ENCODE assay signal across 26 mouse cellular contexts in genomic region chr9:122529721-122530120, GRCm38 (mm10).
DNase-seq lines count a peak whose midpoint lies in the region; ATAC-seq and TF ChIP-seq lines count a peak whose summit lies in the region.
"Had no signal": no experiment of that assay in that cellular context is flagged by ENCODE, and none has a peak within 500 bp of the region (broad histone marks: within the 10 kb centered on the region; RNA-seq: fewer than 3 reads in every experiment).

No protein-coding gene starts in this region.

- ATAC-seq in forebrain, embryonic 11.5 days (replicated peaks; ENCODE audit: low FRiP score): no peak
- ATAC-seq in forebrain, postnatal 0 days: no peak
- ATAC-seq in midbrain, postnatal 0 days (ENCODE audit: low FRiP score): no peak
- no peak for ATAC-seq in stomach, postnatal 0 days (ENCODE audit: low FRiP score, low TSS enrichment)
- ATAC-seq: activated CD4-positive, CD25-positive, alpha-beta regulatory T cell, adult 4 months; CD4-positive, CD25-positive, alpha-beta regulatory T cell, adult 4 months; forebrain, embryonic 14.5 days; forebrain, embryonic 16.5 days; Patski had no signal

- H3K9me3 ChIP-seq in forebrain, embryonic 11.5 days (ENCODE audit: control insufficient read depth, low read length): no peaks in the 10 kb centered on the region
- no peaks in the 10 kb centered on the region for H3K9me3 ChIP-seq in forebrain, postnatal 0 days (ENCODE audit: low read length)
- H3K9me3 ChIP-seq in midbrain, embryonic 10.5 days (replicated peaks): no peaks in the 10 kb centered on the region
- no peaks in the 10 kb centered on the region for H3K9me3 ChIP-seq in midbrain, postnatal 0 days (ENCODE audit: low read length)
- no peaks in the 10 kb centered on the region for H3K9me3 ChIP-seq in stomach, postnatal 0 days (ENCODE audit: control insufficient read depth, low read length)
- H3K9me3 ChIP-seq: embryonic facial prominence, embryonic 10.5 days; embryonic facial prominence, embryonic 12.5 days; forebrain, embryonic 12.5 days; G1E had no signal

- peak; percentile 13 for DNase-seq in forebrain, embryonic 11.5 days (ENCODE audit: low spot score)
- no peak for DNase-seq in forebrain, postnatal 0 days
- peak; percentile 0 for DNase-seq in midbrain, embryonic 10.5 days (ENCODE audit: low spot score)
- DNase-seq in midbrain, postnatal 0 days (ENCODE audit: low spot score): no peak
- DNase-seq in R1 (ENCODE audit: low read depth, low spot score): peak; percentile 54
- peak; percentile 1 for DNase-seq in stomach, postnatal 0 days (ENCODE audit: low spot score)
- DNase-seq in urinary bladder, postnatal 25 days (ENCODE audit: low spot score): no peak
- DNase-seq in cerebellum, adult 9-11 months: no peak
- DNase-seq: adrenal gland, adult 2 months; adrenal gland, postnatal 10 days; adrenal gland, postnatal 25 days; B cell, adult 2 months; cerebellum, adult 11 months; cerebellum, adult 18-20 months; cerebellum, adult 8-10 months; cerebellum, postnatal 10 days; cerebellum, postnatal 25 days had no signal

- H3K4me3 ChIP-seq in forebrain, embryonic 11.5 days (ENCODE audit: low read depth, low read length): no peak overlapping the region
- H3K4me3 ChIP-seq in forebrain, postnatal 0 days (ENCODE audit: low read depth, low read length): no peak overlapping the region
- H3K4me3 ChIP-seq in midbrain, embryonic 10.5 days: no peak overlapping the region
- H3K4me3 ChIP-seq in midbrain, postnatal 0 days (ENCODE audit: low read depth, low read length): no peak overlapping the region
- H3K4me3 ChIP-seq in stomach, postnatal 0 days (ENCODE audit: low read depth, low read length): no peak overlapping the region
- H3K4me3 ChIP-seq: embryonic facial prominence, embryonic 10.5 days; embryonic facial prominence, embryonic 12.5 days; forebrain, embryonic 12.5 days had no signal

- no peaks in the 10 kb centered on the region for H3K36me3 ChIP-seq in forebrain, embryonic 11.5 days (ENCODE audit: control insufficient read depth, insufficient read depth, low read length)
- H3K36me3 ChIP-seq in forebrain, postnatal 0 days (ENCODE audit: insufficient read depth): no peaks in the 10 kb centered on the region
- no peaks in the 10 kb centered on the region for H3K36me3 ChIP-seq in midbrain, embryonic 10.5 days
- no peaks in the 10 kb centered on the region for H3K36me3 ChIP-seq in midbrain, postnatal 0 days (ENCODE audit: insufficient read depth, low read length)
- no peaks in the 10 kb centered on the region for H3K36me3 ChIP-seq in stomach, postnatal 0 days (ENCODE audit: control insufficient read depth, insufficient read depth, low read length)
- H3K36me3 ChIP-seq: embryonic facial prominence, embryonic 10.5 days; embryonic facial prominence, embryonic 12.5 days; forebrain, embryonic 12.5 days; G1E had no signal

- H3K27ac ChIP-seq in forebrain, embryonic 11.5 days (ENCODE audit: low read depth, low read length): no peak overlapping the region
- no peak overlapping the region for H3K27ac ChIP-seq in forebrain, postnatal 0 days (ENCODE audit: low read depth, low read length)
- H3K27ac ChIP-seq in midbrain, embryonic 10.5 days (replicated peaks): no peak overlapping the region
- no peak overlapping the region for H3K27ac ChIP-seq in midbrain, postnatal 0 days (ENCODE audit: low read depth, low read length)
- no peak overlapping the region for H3K27ac ChIP-seq in stomach, postnatal 0 days (replicated peaks)
- H3K27ac ChIP-seq: embryonic facial prominence, embryonic 10.5 days; embryonic facial prominence, embryonic 12.5 days; forebrain, embryonic 12.5 days had no signal

- no peaks in the 10 kb centered on the region for H3K27me3 ChIP-seq in forebrain, embryonic 11.5 days (ENCODE audit: control insufficient read depth, insufficient read depth, low read length)
- no peaks in the 10 kb centered on the region; the same call in 1 of the 2 replicates for H3K27me3 ChIP-seq in forebrain, postnatal 0 days (ENCODE audit: insufficient read depth, low read length)
- H3K27me3 ChIP-seq in midbrain, embryonic 10.5 days (ENCODE audit: low read depth, poor library complexity, severe bottlenecking): no peaks in the 10 kb centered on the region
- H3K27me3 ChIP-seq in midbrain, postnatal 0 days (ENCODE audit: insufficient read depth, low read length): no peaks in the 10 kb centered on the region
- no peaks in the 10 kb centered on the region for H3K27me3 ChIP-seq in stomach, postnatal 0 days (ENCODE audit: control insufficient read depth, insufficient read depth, low read length)
- H3K27me3 ChIP-seq: embryonic facial prominence, embryonic 12.5 days had no signal

- peaks cover 1% of the 10 kb centered on the region; the same call in 1 of the 2 replicates for H3K4me1 ChIP-seq in forebrain, embryonic 11.5 days (replicated peaks; ENCODE audit: control insufficient read depth, insufficient read depth, low read length)
- peaks cover 9% of the 10 kb centered on the region for H3K4me1 ChIP-seq in forebrain, postnatal 0 days (ENCODE audit: insufficient read depth)
- H3K4me1 ChIP-seq in midbrain, embryonic 10.5 days: peaks cover 26% of the 10 kb centered on the region
- no peaks in the 10 kb centered on the region for H3K4me1 ChIP-seq in midbrain, postnatal 0 days (ENCODE audit: insufficient read depth, low read length)
- no peaks in the 10 kb centered on the region for H3K4me1 ChIP-seq in stomach, postnatal 0 days (replicated peaks; ENCODE audit: control insufficient read depth, insufficient read depth)

- no peak for TF ChIP-seq CTCF in forebrain, postnatal 0 days (IDR thresholded peaks at IDR 0.05; ENCODE audit: low read depth)
- TF ChIP-seq CTCF in midbrain, postnatal 0 days (IDR thresholded peaks at IDR 0.05): no peak
- no peak for TF ChIP-seq CTCF in stomach, postnatal 0 days (IDR thresholded peaks at IDR 0.05; ENCODE audit: low read depth)

- H3K9ac ChIP-seq in forebrain, embryonic 11.5 days (ENCODE audit: low read length): no peak overlapping the region
- H3K9ac ChIP-seq in forebrain, postnatal 0 days: no peak overlapping the region
- H3K9ac ChIP-seq in midbrain, postnatal 0 days (replicated peaks; ENCODE audit: low read length, poor library complexity, severe bottlenecking): no peak overlapping the region
- H3K9ac ChIP-seq in stomach, postnatal 0 days (ENCODE audit: low read length): no peak overlapping the region
- H3K9ac ChIP-seq: embryonic facial prominence, embryonic 12.5 days; forebrain, embryonic 12.5 days had no signal

- no peak overlapping the region for H3K4me2 ChIP-seq in forebrain, embryonic 11.5 days (ENCODE audit: low read depth, low read length, severe bottlenecking)
- H3K4me2 ChIP-seq in forebrain, postnatal 0 days (ENCODE audit: low read depth): no peak overlapping the region
- no peak overlapping the region for H3K4me2 ChIP-seq in midbrain, postnatal 0 days (ENCODE audit: low read depth, low read length, poor library complexity, severe bottlenecking)
- no peak overlapping the region for H3K4me2 ChIP-seq in stomach, postnatal 0 days (replicated peaks; ENCODE audit: low read depth)
- H3K4me2 ChIP-seq: embryonic facial prominence, embryonic 12.5 days; forebrain, embryonic 12.5 days had no signal

- TF ChIP-seq EP300 in stomach, postnatal 0 days (optimal IDR thresholded peaks at IDR 0.05): no peak

Comparison
In these comparisons a context has a peak if more than half of its experiments do, and no peak if none do; other contexts are left out.
1. DNase-seq: peak in forebrain, embryonic 11.5 days (single experiment), midbrain, embryonic 10.5 days (single experiment), R1 (single experiment) and stomach, postnatal 0 days (single experiment); none in forebrain, postnatal 0 days (single experiment), midbrain, postnatal 0 days (single experiment), urinary bladder, postnatal 25 days (single experiment) and cerebellum, adult 9-11 months (single experiment).